Mouse (Mus musculus): ENCODE data around the gene Fam171a1.
A peak's percentile ranks its signal among the peaks of the same experiment; 100 is the strongest.
"Not testable (repeated sequence)": the region's sequence is repeated elsewhere in the genome, so short reads cannot be mapped to it uniquely, and the experiment has no call there.

Gene Fam171a1

GRCm38 (mm10) chr2:3172656-3173055 lies 58.6 kb downstream of the Fam171a1 start:
- no peak for DNase-seq

GRCm38 (mm10) chr2:3174890-3175289 lies 60.9 kb downstream of the Fam171a1 start:
- DNase-seq, result no peak

- DNase-seq, result not testable (repeated sequence)
Measured at GRCm38 (mm10) chr2:3175988-3176387, 62.0 kb downstream of the Fam171a1 start.

- no peak for DNase-seq
Measured at GRCm38 (mm10) chr2:3176751-3177150, 62.7 kb downstream of the Fam171a1 start.

- no peak for DNase-seq
Measured at GRCm38 (mm10) chr2:3180550-3180949, 66.5 kb downstream of the Fam171a1 start.

GRCm38 (mm10) chr2:3183656-3184055 lies 69.6 kb downstream of the Fam171a1 start:
- no peak for DNase-seq

- DNase-seq, result peak; percentile 63 to 69
Measured at GRCm38 (mm10) chr2:3185335-3185734, 71.3 kb downstream of the Fam171a1 start.

GRCm38 (mm10) chr2:3188745-3189475 lies 74.9 kb downstream of the Fam171a1 start:
- DNase-seq, result no peak

GRCm38 (mm10) chr2:3191149-3191548 lies 77.1 kb downstream of the Fam171a1 start:
- no peak for DNase-seq

- no peak for DNase-seq
Measured at GRCm38 (mm10) chr2:3195511-3195910, 81.5 kb downstream of the Fam171a1 start.

- no peak for DNase-seq
Measured at GRCm38 (mm10) chr2:3200422-3200821, 86.4 kb downstream of the Fam171a1 start.

GRCm38 (mm10) chr2:3206975-3207642 lies 93.1 kb downstream of the Fam171a1 start:
- DNase-seq, result no peak

- DNase-seq, result no peak
Measured at GRCm38 (mm10) chr2:3215480-3215879, 101.5 kb downstream of the Fam171a1 start.

- DNase-seq, result peak in 1 of 2 experiments; percentile 39
Measured at GRCm38 (mm10) chr2:3216617-3217016, 102.6 kb downstream of the Fam171a1 start.

GRCm38 (mm10) chr2:3217577-3217976 lies 103.6 kb downstream of the Fam171a1 start:
- DNase-seq, result not testable (repeated sequence)

- no peak for DNase-seq
Measured at GRCm38 (mm10) chr2:3218225-3218624, 104.2 kb downstream of the Fam171a1 start.

GRCm38 (mm10) chr2:3228475-3228874 lies 114.5 kb downstream of the Fam171a1 start:
- peak in 1 of 2 experiments; percentile 17 for DNase-seq

GRCm38 (mm10) chr2:3229060-3229459 lies 115.0 kb downstream of the Fam171a1 start:
- DNase-seq, result peak; percentile 62 to 69

GRCm38 (mm10) chr2:3239255-3239654 lies 125.2 kb downstream of the Fam171a1 start:
- DNase-seq, result no peak

GRCm38 (mm10) chr2:3244251-3244650 lies 130.2 kb downstream of the Fam171a1 start:
- DNase-seq, result no peak

- no peak for DNase-seq
Measured at GRCm38 (mm10) chr2:3251309-3251708, 137.3 kb downstream of the Fam171a1 start.

- DNase-seq, result no peak
Measured at GRCm38 (mm10) chr2:3266466-3266865, 152.4 kb downstream of the Fam171a1 start.

- no peak for DNase-seq
Measured at GRCm38 (mm10) chr2:3267879-3268278, 153.9 kb downstream of the Fam171a1 start.

GRCm38 (mm10) chr2:3273349-3273748 lies 159.3 kb downstream of the Fam171a1 start:
- DNase-seq, result no peak
